Mouse (Mus musculus) lung, postnatal 4 days (tissue): Measurements from ENCODE around the gene Lhcgr.
"Not testable (repeated sequence)": the region's sequence is repeated elsewhere in the genome, so short reads cannot be mapped to it uniquely, and the experiment has no call there.

Experiments used
- DNase-seq, 2 experiments: peaks; one replicate each; pipeline ENCODE4 v3.0.0; 2021

The Lhcgr gene

DNA sequence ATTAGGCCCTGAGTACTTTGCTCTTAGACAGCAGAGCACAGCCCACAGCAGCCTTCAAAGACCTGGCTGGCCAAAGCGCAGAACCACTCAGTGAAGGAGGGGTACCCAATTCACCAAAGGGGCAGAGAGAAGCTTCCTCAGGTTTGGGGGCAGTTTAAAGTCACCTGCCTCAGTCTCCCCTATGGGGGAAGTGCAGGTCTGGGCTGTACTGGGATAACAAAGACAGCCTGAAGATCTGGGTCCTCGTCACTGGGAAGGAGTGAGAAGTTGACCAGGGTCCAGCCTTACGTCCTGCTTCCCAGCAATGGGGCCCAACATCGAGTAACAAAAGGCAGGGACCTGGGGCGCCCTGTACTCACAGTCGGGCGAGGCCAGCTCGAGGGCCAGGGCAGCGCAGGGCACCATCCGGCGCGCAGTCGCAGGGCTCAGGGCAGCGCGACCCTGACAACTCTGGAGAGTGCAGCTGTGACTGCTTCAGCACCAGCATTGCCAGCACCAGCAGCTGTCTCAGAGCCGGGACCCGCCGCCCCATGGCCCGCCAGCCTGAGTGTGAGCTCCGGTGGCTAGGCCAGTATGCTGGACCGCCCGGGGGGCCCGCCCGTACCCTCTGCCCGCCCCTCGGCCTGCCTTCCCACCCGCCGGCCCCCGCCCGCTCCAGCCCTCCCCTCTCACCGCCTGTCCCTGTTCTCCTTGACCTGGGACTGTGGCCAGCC, at the start of gene Lhcgr:
TSS of gene Lhcgr (minus strand) at position 551 of the 713 bp plus-strand sequence.
- DNase-seq: peak; percentile 12 to 60

DNA sequence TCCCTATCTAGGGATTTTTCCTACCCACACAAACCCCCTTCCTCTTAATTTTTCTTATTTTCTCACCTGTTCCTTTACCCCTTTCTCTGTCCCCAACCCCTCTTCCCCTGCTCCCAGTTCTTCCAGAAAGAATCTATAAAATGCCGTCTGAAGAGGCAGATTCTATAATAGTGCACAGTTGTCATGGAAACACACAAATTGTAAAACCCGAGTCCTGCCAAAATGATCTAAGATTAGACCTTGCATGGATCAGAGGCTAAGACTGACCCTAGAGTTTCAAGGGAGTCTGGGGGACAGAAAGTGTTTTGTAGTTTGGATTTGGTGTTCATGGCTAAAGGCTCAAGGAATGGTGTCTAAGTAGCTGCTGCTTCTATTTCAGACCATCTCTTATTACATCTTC, 25.8 kb upstream of the Lhcgr start:
- DNase-seq: no peak

DNA sequence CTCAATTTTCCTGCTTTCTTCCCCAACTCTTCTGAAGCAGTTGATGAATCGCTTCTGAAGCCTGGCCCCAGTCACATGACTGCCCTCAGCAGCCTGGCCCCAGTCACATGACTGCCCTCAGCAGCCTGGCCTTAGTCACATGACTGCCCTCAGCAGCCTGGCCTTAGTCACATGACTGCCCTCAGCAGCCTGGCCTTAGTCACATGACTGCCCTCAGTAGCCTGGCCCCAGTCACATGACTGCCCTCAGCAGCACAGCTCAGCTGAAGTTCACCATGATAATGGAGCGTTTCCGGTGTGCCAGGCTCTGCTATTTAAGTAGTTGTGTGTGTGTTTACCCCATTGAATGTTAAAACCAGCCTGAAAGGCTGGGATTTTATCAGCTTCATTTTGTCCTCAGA, 21.2 kb upstream of the Lhcgr start:
- DNase-seq: not testable (repeated sequence)

DNA sequence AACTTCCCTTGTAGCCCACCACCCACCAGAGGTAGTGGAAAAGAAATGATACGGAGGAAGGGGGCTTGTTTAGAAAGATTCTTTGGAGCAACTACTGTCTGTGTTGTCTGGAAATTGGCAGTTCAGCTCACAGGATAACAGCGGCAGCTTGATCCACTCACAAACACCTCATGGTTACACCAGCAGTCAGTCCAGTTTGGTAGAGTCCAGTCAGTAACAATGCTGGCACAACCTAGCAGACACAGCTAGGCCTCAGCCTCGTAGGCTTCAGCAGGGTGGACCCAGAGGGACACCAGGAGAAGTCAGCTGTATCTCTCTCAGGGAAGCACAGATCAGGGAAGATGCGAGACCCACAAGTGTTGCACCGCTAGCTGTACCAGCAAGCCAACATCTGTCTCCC, 19.0 kb upstream of the Lhcgr start:
- peak; percentile 13 to 40 for DNase-seq

DNA sequence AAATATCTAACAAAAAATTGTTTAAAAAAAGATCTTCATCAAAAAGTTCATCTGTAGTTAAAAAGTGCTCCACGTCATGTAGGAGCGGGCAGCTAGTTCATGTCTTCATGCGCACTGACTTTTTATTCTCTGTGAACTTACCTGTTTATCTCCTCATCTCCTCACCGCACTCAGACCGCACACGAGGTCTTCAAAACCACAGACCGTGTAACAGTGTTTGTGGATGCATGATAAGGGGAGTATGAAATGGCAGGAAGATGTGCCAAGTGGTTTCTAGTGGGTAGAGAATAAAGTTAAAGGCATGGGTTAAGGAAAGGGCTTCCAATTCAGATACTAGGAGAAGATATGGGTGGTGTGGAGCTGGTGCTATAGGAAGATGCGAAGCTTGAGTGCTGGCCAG, 14.6 kb upstream of the Lhcgr start:
- no peak for DNase-seq

DNA sequence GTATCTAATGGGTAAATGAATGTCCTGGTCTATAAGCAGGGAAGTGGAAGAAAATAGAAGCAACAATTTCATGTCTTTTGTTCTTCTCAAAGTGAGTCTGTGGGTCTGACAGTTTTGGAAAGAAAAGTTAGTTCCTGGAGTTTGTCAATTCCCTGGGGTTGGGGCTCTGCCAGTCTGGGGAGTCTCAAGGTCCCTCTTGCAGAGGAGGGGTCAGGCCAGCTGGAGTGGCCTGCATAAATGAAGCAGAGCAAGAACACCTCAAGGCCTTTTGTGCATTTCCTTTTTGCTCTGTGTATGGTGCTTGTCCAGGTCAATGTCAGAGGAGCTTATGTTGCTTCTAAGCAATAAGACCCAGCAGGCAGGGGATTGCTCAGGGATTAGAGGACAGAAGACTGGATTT, 11.7 kb upstream of the Lhcgr start:
- no peak for DNase-seq

DNA sequence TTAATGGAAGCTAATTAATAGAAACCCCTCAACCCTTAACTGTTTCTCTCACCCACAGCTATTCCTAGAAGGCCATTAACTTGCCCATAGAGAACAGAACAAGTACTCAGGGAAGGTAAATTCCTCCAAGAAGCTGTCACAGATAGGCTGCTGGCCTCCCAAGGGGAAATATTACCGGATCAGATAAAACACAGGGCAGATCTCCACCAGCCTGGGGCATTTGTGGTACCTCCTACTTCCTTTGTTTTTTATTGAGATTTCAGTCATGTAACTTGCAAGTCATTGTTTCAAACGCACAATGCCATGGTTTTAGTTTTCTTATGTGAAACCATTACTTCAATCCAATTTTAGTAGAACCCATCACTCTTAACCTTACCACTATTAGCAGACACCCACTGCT, 1.1 kb downstream of the Lhcgr start:
- no peak for DNase-seq

DNA sequence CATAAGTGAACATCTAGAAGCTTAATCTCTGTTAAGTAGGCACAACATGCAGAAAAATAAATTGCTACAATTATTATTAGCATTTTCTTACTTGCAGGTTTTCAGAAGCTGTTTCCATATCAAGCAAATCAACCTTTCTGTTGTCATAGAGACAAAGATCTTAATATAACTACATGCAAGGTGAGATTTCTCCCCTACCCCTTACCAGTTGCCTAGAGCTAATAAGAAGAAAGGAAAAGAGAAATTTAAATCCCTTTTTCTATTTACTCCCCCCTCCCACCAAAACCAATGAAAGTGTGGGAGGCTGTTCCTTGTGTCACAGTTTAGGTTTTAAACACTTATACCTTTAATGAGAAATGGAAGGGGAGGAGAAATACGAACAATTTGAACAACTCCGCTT, 3.4 kb downstream of the Lhcgr start:
- no peak for DNase-seq

DNA sequence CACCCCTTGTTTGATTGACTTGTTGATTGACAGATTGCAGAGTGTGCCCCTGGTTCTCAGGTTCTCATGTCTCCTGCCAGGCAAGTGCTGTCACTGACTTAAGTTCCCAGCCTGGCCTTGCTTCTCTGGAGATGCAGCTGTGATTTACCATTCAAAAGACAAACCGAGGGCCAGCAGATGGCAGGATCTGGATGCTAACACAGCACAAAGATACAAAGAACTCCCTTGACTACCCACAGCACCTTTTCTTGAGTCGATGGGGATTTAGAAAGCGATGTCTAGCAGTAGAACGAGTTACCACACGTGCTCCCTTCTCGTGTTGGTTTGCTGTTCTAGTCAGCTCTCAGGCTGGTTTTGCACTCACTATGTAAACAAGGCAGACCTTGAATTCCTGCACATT, 4.9 kb downstream of the Lhcgr start:
- no peak for DNase-seq

DNA sequence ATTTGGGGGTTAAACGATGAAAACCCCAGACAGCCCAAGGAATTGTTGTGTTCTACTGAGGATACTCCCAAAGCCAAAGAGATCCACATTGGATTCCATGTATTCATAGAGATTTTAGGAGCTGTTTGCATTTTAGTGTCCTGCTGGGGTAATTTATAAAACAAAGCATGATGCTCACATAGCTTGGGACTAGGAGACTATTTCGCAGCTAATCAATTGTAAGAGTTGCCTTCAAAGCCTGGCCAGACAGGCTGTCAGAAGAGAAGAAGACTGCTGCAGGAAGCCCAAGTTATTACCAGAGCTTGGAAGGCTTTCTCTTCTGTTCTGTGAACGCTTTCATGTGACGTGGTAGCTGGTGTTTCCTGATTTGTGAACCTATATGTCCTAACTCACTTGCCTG, 5.4 kb downstream of the Lhcgr start:
- DNase-seq: peak in 1 of 2 experiments; percentile 4

DNA sequence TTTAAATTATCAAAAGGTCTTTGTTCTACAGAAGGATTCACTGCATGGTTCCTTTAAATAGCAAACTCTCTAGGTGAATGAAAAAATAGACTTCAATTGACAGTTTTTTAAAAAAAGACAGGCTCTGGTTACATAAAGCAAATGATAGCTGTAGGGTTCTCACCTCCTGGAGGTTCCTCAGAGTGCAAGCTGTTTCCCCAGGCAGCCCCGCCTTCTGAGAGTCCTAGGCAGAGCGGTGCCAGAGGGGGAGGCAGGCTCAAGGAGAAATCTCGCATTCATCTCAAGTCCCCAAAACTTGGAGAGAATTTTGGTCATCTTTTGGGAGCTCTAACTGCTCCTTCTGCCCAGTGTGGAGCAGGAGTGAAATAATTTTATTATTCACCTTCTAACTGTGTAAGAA, 12.6 kb downstream of the Lhcgr start:
- DNase-seq: no peak

DNA sequence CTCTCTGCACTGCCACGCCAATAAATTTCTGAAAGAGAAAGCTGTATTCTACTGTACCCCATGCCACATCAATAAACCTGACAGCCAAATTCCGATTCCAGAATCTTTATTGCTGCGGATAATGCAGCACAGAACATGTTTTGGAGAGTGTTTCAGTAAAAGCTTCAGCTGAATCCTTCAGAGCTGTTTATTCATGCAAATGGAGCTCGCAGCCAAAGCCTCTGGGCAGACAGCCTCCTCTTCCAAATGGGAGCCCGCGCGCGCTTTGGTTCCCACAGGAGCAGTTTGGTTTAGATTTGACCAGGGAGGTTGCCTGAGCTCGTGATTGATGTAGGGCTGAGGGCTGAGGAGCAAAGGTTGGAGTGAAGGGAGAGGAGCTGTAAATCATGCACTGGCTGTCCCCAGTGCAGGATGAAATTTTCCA, 17.7 kb downstream of the Lhcgr start:
- DNase-seq: no peak

DNA sequence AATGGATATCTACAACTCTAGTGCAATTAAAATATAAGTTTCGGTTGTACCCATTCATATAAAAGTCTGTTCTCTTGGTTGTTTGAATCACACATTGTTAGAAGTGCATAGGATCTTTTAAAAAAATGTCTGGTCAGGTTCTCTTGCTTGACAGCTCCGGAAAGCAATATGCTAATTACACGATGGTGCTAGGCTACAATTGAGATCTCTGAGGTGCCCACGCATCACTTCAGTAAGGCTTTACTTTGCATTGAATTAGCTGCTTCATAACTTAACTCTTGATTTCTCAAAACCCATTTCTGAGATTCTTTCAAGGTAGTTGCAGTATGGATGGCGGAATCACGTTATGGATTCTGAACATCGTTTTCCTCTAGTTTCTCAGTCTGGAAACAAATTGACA, 21.7 kb downstream of the Lhcgr start:
- no peak for DNase-seq

DNA sequence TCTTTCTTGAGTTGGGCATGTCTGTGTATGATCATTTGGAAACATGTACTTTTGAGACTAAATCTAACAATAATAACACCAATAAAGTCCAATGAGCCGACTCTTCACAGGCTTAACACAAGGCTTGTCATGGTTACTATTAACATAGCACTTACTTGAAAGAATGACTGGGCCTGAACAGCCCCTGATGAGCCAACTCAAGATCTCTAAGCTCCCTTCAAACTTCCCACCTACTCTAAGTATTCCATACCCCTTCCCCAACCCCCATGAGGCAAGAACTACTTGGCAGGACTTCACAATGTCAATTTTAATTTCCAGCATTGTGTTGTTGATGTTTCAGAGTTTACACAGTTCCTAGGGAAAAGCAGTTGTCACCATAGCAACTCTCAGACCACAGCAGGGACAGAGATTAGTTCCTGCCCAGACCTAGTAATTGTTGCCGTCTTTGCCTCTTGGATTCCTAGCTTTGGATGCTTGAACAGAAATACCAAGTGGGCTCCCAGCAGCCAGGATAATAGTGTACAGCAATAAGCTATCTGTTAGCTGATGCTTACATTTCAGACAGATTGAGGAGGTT, 22.4 kb downstream of the Lhcgr start:
- DNase-seq: no peak

DNA sequence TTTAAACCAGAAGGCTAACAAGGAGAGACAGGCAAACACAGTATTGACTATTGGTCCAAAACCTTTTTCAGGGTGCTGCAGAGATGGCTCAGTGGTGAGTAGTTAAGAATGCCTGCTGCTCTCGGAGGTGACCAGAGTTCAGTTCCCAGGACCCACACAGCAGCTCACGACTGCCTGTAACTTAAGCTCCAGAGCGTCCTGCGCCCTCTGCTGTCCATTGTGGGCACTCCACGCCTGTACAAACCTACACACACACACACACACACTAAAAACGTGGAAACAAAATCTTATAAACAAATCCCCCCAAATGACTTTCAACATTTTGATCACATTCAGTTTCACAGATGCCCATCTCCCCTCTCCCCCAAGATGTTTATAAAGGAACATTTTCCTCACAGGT, 24.9 kb downstream of the Lhcgr start:
- no peak for DNase-seq

DNA sequence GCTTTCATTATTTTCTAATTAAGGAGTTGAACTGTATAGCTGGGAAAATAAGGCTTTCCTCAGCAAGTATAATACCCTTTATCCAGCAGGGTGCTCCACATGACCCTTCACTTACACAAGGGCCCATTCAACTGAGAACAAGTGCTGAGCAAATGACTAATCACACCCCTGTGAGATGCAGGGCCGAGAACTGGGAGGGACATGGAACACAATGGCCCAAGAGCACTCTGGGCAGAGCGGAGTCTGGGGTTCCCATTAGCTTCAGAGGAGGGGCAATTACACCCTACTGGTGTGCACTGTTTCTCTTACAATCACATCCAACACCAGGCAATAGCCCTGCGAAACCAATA, 27.7 kb downstream of the Lhcgr start:
- DNase-seq: no peak

DNA sequence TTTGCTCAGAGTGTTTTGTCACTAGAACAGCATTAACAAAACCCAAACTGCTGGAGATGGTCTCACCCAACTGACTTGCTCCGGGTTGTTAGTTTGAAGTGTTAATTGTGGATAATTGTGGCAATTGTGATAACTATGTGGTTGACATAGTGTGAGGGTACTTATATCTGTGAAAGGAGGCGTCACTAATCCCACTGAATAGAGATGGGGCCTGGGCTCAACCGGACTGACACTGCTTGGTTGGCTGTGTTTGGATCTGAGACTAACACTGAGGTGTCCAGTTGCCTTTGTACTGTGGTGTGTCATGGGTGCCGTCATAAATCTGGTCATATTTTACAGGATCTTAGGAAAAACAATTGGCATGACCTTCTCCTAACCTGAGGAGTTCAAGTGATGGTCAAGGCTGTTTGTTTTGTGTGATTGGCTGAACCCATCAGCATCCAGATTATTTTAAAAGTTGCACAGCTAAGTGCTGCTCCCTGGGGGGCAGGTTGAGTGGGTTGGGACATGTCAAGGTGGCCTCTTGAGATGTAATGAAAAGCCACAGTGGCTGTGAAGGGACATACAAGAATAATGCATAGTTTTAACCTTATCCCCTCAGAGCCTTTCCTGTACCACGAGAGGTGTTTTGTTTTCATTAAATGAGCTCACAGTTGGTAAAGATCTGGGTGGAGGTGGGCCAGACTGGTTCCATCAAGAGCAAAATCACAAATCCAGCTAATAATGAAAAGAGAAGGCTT, 28.2 kb downstream of the Lhcgr start:
- no peak for DNase-seq

DNA sequence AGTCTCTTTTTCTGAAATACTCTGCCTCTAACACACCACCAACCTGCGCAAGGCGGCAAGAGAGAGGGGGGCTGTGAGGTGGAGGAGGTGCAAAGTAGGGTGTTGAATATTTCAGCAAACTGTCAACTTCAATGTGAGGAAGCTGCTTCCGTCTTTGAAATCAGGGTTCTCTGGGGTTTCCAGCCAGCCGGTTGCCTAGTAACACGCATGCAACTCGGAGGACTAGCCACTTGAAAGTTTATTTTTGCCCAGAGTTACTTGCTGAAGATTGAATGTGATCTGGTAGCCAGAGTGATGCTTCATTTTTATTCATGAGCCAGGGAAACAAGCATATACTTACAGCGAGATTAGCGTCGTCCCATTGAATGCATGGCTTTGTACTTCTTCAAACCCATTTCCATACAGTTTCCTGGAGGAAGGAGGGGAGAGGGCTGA, 33.8 kb downstream of the Lhcgr start:
- DNase-seq: no peak

DNA sequence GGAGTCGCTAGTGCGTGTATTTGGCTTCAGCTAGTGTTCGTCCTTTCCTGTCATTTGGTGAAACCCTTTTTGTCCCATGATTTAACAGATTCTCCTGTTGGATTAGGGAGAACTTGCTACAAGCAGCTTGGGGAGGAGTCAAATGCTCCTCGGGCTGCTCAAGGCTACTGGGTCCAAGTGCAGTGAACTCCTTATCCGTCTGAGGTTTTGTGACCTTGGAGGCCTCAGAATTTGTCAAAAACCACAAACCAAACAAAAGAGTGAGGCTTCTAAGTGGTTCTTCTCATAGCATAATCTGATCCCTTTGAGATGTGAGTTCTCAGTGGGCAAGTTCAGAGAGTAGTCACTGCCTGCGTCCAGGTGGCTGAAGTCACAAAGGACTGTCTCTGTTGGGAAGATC, 36.0 kb downstream of the Lhcgr start:
- DNase-seq: no peak

DNA sequence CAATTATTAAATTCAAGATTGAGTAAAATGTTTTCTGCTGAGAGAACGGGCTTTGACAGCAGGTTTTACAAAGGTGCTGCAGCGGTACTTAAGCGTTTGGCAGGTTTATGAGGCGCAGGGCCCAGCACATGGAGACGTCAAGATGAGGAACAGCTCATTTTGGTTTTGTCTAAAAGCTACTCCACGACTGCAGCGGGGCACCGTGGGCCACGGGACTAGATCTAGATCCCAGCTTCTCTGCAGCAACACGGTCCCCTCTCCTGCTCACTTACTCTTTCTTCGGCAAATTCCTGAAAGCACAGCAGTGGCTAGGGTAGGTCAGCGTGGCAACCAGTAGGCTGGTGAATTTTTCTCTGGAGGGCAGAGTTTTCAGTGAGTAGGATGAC, 38.3 kb downstream of the Lhcgr start:
- no peak for DNase-seq

DNA sequence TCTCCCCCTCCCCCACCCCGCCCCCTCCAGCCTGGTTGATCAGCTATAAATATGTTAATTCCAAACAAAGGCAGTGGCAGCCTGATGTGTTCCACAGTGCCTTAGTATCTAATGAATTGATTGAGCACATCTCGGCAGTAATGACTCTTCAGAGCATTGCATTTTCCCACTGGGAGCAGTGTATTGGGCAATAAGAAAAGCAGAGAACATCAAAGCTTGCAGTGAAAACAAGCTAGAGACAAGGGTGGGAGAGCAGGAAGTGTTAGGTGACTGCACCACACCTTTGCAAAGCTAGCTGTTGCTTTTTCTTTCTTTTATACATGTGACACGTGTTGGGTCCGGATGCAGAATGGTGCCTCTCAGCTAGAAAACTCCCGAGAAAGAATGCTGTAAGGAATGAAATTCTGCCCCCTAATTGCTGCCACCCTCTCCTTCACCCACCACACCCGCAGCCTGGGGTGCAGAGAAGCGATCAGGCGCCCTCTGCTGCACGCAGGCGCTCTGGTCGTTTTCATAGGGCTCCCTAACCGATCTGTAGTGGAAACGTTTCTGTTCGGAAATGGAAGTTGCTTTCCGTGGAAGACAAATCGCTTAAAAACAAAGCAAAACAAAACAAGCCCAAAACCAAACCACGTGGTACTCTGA, 38.8 kb downstream of the Lhcgr start:
- peak in 1 of 2 experiments; percentile 43 for DNase-seq

DNA sequence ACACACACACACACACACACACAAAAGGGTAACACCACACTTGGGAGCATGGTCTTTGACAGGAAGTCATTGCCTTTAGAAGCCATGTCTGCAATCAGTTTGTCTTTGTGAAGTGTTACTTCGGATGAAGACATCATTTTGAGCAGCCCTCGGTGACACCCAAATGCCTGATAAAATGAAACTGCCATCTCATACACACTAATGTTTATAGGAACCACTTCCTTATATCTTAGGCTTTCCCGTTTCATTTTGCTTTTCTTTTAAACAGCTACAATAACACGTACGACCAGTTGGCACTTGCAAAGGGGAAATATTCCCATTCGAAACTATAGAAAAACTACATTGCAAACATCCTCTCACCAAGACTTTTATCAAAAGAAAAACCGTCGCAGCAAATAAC, 42.1 kb downstream of the Lhcgr start:
- DNase-seq: no peak

DNA sequence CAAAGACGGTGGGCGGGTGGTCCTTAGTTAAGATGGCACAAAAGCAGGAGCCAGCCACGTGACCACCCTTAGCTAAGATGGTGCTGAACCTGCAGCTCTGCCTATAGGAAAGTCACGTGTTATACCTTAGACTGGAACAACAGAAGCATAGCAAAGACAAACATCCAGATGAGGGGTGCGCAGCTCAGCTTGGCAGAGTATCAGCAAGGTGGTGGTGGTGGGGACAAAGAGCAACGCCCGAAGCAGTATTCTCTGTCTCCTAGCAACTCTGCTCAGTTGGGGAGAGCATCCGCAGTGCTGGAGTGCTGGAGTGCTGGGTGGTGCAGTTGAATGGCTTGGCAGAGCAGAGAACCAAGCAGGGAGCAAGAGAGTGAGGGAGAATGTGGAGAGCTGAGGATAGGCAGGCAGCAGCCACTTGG, 85.5 kb downstream of the Lhcgr start:
- DNase-seq: no peak

DNA sequence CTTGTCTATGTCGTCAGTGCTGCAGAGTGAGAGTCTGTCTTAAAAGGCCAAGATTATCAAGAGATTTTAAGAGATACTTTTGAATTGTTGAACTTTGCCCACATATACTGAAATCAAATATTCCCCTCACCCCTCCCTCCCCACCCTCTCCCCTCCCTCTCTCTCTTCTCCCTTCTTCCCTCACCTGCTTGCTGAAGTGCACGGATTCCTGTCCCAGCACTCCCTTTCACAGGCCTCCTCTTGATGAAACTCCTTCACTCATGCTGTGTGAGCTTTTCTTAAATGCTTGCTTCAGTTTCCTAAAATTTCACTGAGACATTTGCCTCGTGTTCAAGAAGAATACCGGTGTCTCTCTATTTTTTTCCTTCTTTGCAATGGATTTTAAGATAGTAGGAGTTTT, 88.7 kb downstream of the Lhcgr start:
- DNase-seq: no peak
